ENCODE assay signal across 8 mouse cellular contexts in genomic region chr16:18289067-18289588, GRCm38 (mm10). TPM values are rescaled to one million over a fixed set of nuclear protein-coding genes. Genes with fewer than 3 reads are reported as not detected.
A peak's percentile ranks its signal among the peaks of the same experiment; 100 is the strongest.
DNase-seq lines count a peak whose midpoint lies in the region; ATAC-seq lines count a peak whose summit lies in the region.

Gene Dgcr8 (minus strand): TSS chr16:18289246.

- H3K36me3 ChIP-seq in heart, embryonic 10.5 days, result peaks cover 27% of the 10 kb centered on the region
- peaks cover 20% of the 10 kb centered on the region for H3K36me3 ChIP-seq in kidney, embryonic 15.5 days

- H3K4me2 ChIP-seq in kidney, embryonic 15.5 days, result peak within 1 kb of the TSS; percentile 80

- H3K4me1 ChIP-seq in heart, embryonic 10.5 days, result peaks cover 30% of the 10 kb centered on the region
- peaks cover 24% of the 10 kb centered on the region for H3K4me1 ChIP-seq in kidney, embryonic 15.5 days

- no peaks in the 10 kb centered on the region for H3K9me3 ChIP-seq in heart, embryonic 10.5 days
- H3K9me3 ChIP-seq in kidney, embryonic 15.5 days (replicated peaks), result no peaks in the 10 kb centered on the region

- peak; percentile 96 for DNase-seq in B cell, adult 2 months
- DNase-seq in brain, adult 2 months (ENCODE audit: low read depth, low spot score), result peak; percentile 99
- peak; percentile 99 for DNase-seq in heart, embryonic 10.5 days (ENCODE audit: low spot score)
- DNase-seq in liver, result peak; percentile 99
- peak; percentile 98 to 99 for DNase-seq in spleen, postnatal 4 days (ENCODE audit: low spot score in 2 of 2)

- H3K4me3 ChIP-seq in heart, embryonic 10.5 days, result peak within 1 kb of the TSS; percentile 97
- peak within 1 kb of the TSS; percentile 93 for H3K4me3 ChIP-seq in kidney, embryonic 15.5 days (replicated peaks)

- ATAC-seq in erythroblast, adult 5-6 weeks (replicated peaks; ENCODE audit: low FRiP score, poor library complexity, severe bottlenecking), result peak; percentile 93
- ATAC-seq in kidney, embryonic 15.5 days (replicated peaks; ENCODE audit: low FRiP score), result peak; percentile 99
- ATAC-seq in monocyte, adult 5-6 weeks (replicated peaks; ENCODE audit: insufficient number of reproducible peaks, low FRiP score, low TSS enrichment, poor library complexity, severe bottlenecking), result peak; percentile 90

- H3K27me3 ChIP-seq in heart, embryonic 10.5 days (ENCODE audit: insufficient read depth, poor library complexity, severe bottlenecking), result no peaks in the 10 kb centered on the region
- no peaks in the 10 kb centered on the region for H3K27me3 ChIP-seq in kidney, embryonic 15.5 days

- H3K27ac ChIP-seq in heart, embryonic 10.5 days, result peak within 1 kb of the TSS; percentile 99
- H3K27ac ChIP-seq in kidney, embryonic 15.5 days, result peak within 1 kb of the TSS; percentile 94

- WGBS in heart, embryonic 10.5 days, result 1% methylated on average over 69 of the region's 71 CpGs
- WGBS in kidney, embryonic 15.5 days, result 0% methylated on average over 52 of the region's 71 CpGs

- H3K9ac ChIP-seq in kidney, embryonic 15.5 days, result peak within 1 kb of the TSS; percentile 98

RNA-seq across cellular contexts. Expression of gene Dgcr8, which starts in this region (rescaled TPM):
- total RNA-seq in erythroblast, adult 5-6 weeks (2015; ENCODE audit: low replicate concordance), result 16.3 and 30.2 TPM in 2 replicates
- total RNA-seq in erythroblast, adult 5-6 weeks (2017; ENCODE audit: low replicate concordance), result 38.3 and 46.7 TPM in 2 replicates
- polyA plus RNA-seq in heart, embryonic 10.5 days (2016; fragmentation: Nextera tagmentation; extraction: Ambion mirVana), result 25.4 and 30.0 TPM in 2 replicates
- 30.4 and 32.4 TPM in 2 replicates for polyA plus RNA-seq in kidney, embryonic 15.5 days (2015; fragmentation: Nextera tagmentation; extraction: Ambion mirVana)
- total RNA-seq in monocyte, adult 5-6 weeks (2017), result 33.6 to 45.3 TPM (median 37.4 TPM) in 3 replicates

Comparison
In these comparisons a context has a peak if more than half of its experiments do, and no peak if none do; other contexts are left out.
1. Peak in every context shown above with its lines: DNase-seq, ATAC-seq, H3K4me3 ChIP-seq and H3K27ac ChIP-seq.